Mouse (Mus musculus) heart, adult 2 months (tissue): ENCODE measurements around the gene Nop10.
A peak's percentile ranks its signal among the peaks of the same experiment; 100 is the strongest.

Source experiments
- CTCF ChIP-seq: fragments of 200-600 bp; IDR thresholded peaks from 2 replicates; pipeline ENCODE4 v1.8.1; 2022; ENCODE audit warnings: antibody characterized with exemption, mild to moderate bottlenecking, moderate library complexity
- POLR2A ChIP-seq: fragments of 200-500 bp; IDR thresholded peaks from 2 replicates; pipeline ENCODE4 v1.6.1; 2011; ENCODE audit warnings: mild to moderate bottlenecking, low read depth, low read length, control low read depth; ENCODE audit not compliant: insufficient read depth

DNA sequence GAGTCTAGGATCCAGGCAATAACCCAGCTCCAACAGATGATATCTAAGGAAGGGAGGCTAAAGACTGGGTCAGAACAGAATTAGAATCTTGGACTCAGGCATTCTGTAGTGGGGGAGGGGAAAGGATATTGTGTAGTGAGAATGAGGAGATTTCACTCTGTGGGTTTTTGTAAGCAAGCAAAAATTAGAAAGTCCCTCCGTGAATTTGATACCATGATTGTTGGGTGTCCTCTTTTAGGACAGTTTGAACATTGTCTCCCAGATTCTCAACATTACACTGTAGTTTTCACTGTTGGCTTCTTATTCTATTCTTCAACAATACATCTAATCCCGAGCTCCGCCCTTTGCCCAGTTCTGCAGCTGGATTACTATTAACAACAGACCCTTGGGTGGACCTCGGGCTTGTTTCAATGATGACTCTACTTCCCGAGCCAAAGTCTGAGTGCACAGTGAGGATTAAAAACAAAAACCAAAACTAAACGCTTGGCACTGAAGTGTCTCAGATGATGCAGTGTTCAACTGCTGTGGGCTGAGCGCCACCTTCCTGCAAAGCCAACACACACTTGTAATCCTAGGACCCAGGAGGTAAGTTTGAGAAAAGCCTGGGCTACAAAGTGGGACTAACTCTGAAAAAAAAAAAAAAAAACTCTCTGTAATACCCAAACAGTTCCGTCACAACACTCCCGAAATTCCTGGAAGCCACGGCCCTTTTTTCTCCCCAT is 2.3 kb upstream of the Nop10 start, which contains the start of gene Nutm1:
- TF ChIP-seq CTCF (peak; percentile 25; the same call in 1 of the 2 replicates), POLR2A (no peak)
